Mouse (Mus musculus): ENCODE results near the gene Zfp989. TPM values are rescaled to one million over a fixed set of nuclear protein-coding genes. Genes with fewer than 3 reads are reported as not detected.
"Not testable (repeated sequence)": the region's sequence is repeated elsewhere in the genome, so short reads cannot be mapped to it uniquely, and the experiment has no call there.

Gene Zfp989
- polyA plus RNA-seq (2016; fragmentation: Nextera tagmentation; extraction: Ambion mirVana) = not detected in 2 replicates

GRCm38 (mm10) chr4:146971757-146972156 lies at the start of gene Zfp989:
Gene Zfp989, plus strand, starts transcription at chr4:146971976.
- H3K9me3 ChIP-seq (replicated peaks); H3K4me1 ChIP-seq (replicated peaks); H3K36me3 ChIP-seq; H3K27me3 ChIP-seq (replicated peaks); ATAC-seq (ENCODE audit: insufficient number of reproducible peaks, low FRiP score); H3K4me3 ChIP-seq; H3K27ac ChIP-seq (ENCODE audit: poor library complexity, severe bottlenecking); H3K9ac ChIP-seq; H3K4me2 ChIP-seq: not testable (repeated sequence)
- WGBS = 76% methylated on average over 5 of the region's 5 CpGs

DNA sequence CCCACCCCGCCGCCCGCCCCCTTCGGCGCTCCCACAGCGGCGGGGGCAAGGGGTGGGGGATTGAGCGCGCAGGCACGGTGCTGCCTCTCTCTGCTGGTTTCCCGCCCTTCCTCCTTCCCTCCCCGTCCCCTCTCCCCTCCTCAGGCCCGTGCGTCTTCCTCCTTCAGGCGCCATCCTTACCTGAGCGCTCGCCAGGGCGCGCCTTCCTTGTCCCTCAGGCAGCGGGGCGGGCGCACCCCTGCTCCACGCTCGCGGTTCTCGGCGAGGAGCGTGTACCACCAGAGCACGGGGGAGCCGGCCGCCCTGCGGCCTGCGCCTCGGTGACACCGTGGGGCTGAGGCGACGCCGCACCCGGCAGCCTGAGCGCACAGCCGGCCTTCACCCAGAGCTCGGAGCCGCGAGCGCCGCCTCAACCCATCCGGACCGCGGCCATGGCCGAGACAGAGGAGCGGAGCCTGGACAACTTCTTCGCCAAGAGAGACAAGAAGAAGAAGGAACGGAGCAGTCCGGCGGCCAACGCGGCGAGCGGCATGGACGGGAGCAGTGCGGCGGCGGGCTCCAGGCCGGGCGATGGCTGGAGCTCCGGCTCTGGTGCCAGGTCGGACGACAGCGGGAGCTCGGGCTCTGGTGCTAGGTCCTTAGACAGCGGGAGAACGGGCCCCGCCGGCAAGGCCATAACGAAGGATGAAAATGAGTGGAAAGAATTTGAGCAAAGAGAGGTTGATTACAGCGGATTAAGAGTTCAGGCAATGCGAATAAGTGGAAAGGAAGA lies 39.3 kb upstream of the Zfp989 start:
- Histone ChIP-seq H3K4me2 (peak overlapping the region; percentile 66), H3K4me3 (peak overlapping the region; percentile 42), H3K9me3 (replicated peaks) (peaks cover 31% of the 10 kb centered on the region), H3K9ac (no peak overlapping the region), H3K4me1 (replicated peaks) (no peaks in the 10 kb centered on the region), H3K36me3 (no peaks in the 10 kb centered on the region), H3K27ac (ENCODE audit: poor library complexity, severe bottlenecking) (no peak overlapping the region), H3K27me3 (replicated peaks) (peaks cover 19% of the 10 kb centered on the region)
- ATAC-seq (ENCODE audit: insufficient number of reproducible peaks, low FRiP score) = peak; percentile 57
- 6% methylated on average over 77 of the region's 77 CpGs for WGBS

- H3K27me3 ChIP-seq (replicated peaks); H3K36me3 ChIP-seq; H3K9ac ChIP-seq; ATAC-seq (ENCODE audit: insufficient number of reproducible peaks, low FRiP score); H3K4me1 ChIP-seq (replicated peaks); H3K27ac ChIP-seq (ENCODE audit: poor library complexity, severe bottlenecking): not testable (repeated sequence)
- peaks cover 14% of the 10 kb centered on the region for H3K9me3 ChIP-seq (replicated peaks)
- WGBS = 54% methylated on average over 32 of the region's 32 CpGs
- H3K4me2 ChIP-seq = peak overlapping the region; percentile 48
- H3K4me3 ChIP-seq = peak overlapping the region; percentile 20; the same call in 1 of the 2 replicates
Observed at GRCm38 (mm10) chr4:146941691-146942090, 30.1 kb upstream of the Zfp989 start.

DNA sequence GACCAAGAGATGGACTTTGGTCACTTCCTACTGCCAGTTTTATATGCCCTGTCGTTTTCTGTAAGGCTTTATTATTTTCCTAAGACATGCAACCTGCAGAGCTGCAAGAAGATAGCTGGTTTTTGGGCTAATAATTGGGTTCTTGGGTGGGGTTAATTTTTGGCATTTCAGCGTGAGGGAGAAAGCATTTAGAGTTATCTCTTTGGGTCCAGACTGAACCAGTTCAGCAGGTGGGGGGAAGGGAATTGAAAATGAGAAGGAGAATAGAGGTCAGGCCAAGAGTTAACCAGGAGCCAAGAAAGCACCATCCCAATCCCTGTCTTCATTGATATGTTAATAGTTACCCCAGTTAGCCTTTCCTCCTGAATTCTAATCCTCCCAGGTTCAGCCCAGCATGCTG lies 4.8 kb downstream of the Zfp989 start:
- ATAC-seq (ENCODE audit: insufficient number of reproducible peaks, low FRiP score); H3K4me1 ChIP-seq (replicated peaks); H3K9me3 ChIP-seq (replicated peaks); H3K36me3 ChIP-seq; H3K4me3 ChIP-seq; H3K27me3 ChIP-seq (replicated peaks); H3K27ac ChIP-seq (ENCODE audit: poor library complexity, severe bottlenecking); H3K9ac ChIP-seq; H3K4me2 ChIP-seq: not testable (repeated sequence)
- 15% methylated on average over 2 of the region's 2 CpGs for WGBS

GRCm38 (mm10) chr4:147018400-147018799 lies 46.6 kb downstream of the Zfp989 start:
- not testable (repeated sequence) for ATAC-seq (ENCODE audit: insufficient number of reproducible peaks, low FRiP score); H3K27me3 ChIP-seq (replicated peaks); H3K9ac ChIP-seq; H3K36me3 ChIP-seq; H3K4me3 ChIP-seq; H3K4me1 ChIP-seq (replicated peaks); H3K27ac ChIP-seq (ENCODE audit: poor library complexity, severe bottlenecking); H3K4me2 ChIP-seq; H3K9me3 ChIP-seq (replicated peaks)
- WGBS = no CpG with 5 or more reads among the region's 1 CpGs

- not testable (repeated sequence) for H3K27ac ChIP-seq (ENCODE audit: poor library complexity, severe bottlenecking); H3K4me2 ChIP-seq; H3K9me3 ChIP-seq (replicated peaks); H3K4me1 ChIP-seq (replicated peaks); H3K36me3 ChIP-seq; H3K27me3 ChIP-seq (replicated peaks); H3K4me3 ChIP-seq; H3K9ac ChIP-seq; ATAC-seq (ENCODE audit: insufficient number of reproducible peaks, low FRiP score)
- no CpG with 5 or more reads among the region's 6 CpGs for WGBS
Observed at GRCm38 (mm10) chr4:147021550-147021949, 49.8 kb downstream of the Zfp989 start, which contains the start of gene Rex2. Gene Rex2, plus strand, starts transcription at chr4:147021850.

- 45% methylated on average over 1 of the region's 1 CpGs for WGBS
- not testable (repeated sequence) for H3K36me3 ChIP-seq
Observed at GRCm38 (mm10) chr4:147026374-147026773, 54.6 kb downstream of the Zfp989 start.

DNA sequence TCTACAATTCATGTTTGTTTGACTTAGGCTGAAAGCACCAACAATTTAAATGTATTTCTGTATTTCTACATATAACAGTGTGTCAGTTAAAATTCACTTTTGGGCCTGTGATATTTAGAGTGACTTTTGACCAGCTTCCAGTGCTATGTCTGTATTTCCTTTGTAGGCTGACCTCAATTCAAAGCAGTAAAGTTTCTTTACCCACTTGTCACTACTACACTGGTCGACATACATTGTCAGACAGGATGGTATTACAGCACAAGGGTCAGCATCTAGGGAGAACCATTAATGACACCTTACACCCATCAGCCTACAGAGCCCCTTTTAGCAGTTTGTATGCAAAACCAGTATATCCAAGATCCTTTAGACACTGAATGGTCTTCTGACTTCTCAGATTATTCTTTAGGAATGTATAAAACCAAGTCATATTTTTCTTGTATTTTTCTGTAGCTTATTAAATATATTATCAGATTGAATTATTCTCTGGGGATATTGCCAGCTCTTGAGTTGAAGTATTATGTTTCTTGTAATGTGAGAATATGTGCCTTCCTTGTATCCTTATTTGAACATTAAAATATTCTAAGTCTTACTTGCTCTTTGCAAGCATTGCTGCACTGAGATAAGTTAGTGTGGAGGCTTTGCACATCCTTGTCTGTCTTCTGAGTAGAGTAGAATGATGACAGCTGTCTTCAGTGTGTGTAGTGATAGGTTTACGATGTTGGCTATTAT lies 59.7 kb downstream of the Zfp989 start:
- H3K4me3 ChIP-seq; H3K9ac ChIP-seq; H3K27ac ChIP-seq (ENCODE audit: poor library complexity, severe bottlenecking); H3K4me2 ChIP-seq; H3K36me3 ChIP-seq; H3K4me1 ChIP-seq (replicated peaks); H3K9me3 ChIP-seq (replicated peaks); H3K27me3 ChIP-seq (replicated peaks): not testable (repeated sequence)
- ATAC-seq (ENCODE audit: insufficient number of reproducible peaks, low FRiP score) = peak; percentile 57; the same call in 1 of the 2 replicates
- 80% methylated on average over 1 of the region's 2 CpGs for WGBS

More at GRCm38 (mm10) chr4:147026374-147026773, 54.6 kb downstream of the Zfp989 start:
- H3K4me2 ChIP-seq; H3K4me3 ChIP-seq; ATAC-seq (ENCODE audit: insufficient number of reproducible peaks, low FRiP score); H3K27me3 ChIP-seq (replicated peaks); H3K4me1 ChIP-seq (replicated peaks); H3K27ac ChIP-seq (ENCODE audit: poor library complexity, severe bottlenecking); H3K9ac ChIP-seq; H3K9me3 ChIP-seq (replicated peaks): not testable (repeated sequence)

Other genes with a start within 250 kb of the Zfp989 start
- not detected in 2 replicates for gene Gm21411, start 62.4 kb upstream of the Zfp989 start, polyA plus RNA-seq (2016; fragmentation: Nextera tagmentation; extraction: Ambion mirVana)
- not detected in 2 replicates for gene Rex2, start 49.9 kb downstream of the Zfp989 start, polyA plus RNA-seq (2016; fragmentation: Nextera tagmentation; extraction: Ambion mirVana)
- gene Zfp991, start 160.1 kb downstream of the Zfp989 start, polyA plus RNA-seq (2016; fragmentation: Nextera tagmentation; extraction: Ambion mirVana) = 6.9 and 7.8 TPM in 2 replicates

Measured in heart, embryonic 12.5 days (tissue).